Mouse (Mus musculus) gastrocnemius, postnatal 25 days (tissue): Measurements from ENCODE around the gene Cngb1. TPM values are rescaled to one million over a fixed set of nuclear protein-coding genes. Genes with fewer than 3 reads are reported as not detected.
A peak's percentile ranks its signal among the peaks of the same experiment; 100 is the strongest.

Experiments
- DNase-seq: peaks from one replicate; pipeline ENCODE4 v3.0.0; 2022
- long read RNA-seq, 2 experiments: library from polyadenylated mRNA; stranded (forward); transcript quantifications; one replicate each; pipeline ENCODE4 v2.0.0; 2021
- total RNA-seq, 2 experiments: library from RNA; stranded (reverse); gene quantifications; 1 replicate in 1 of 2; 2 replicates in 1 of 2; pipeline ENCODE4 v1.2.3; 2021

Cngb1 gene
- total RNA-seq = under 1 TPM; 0.48 to 0.49 TPM
- long read RNA-seq, experiment 1 = 0 reads
- long read RNA-seq, experiment 2 = 0 reads

DNA sequence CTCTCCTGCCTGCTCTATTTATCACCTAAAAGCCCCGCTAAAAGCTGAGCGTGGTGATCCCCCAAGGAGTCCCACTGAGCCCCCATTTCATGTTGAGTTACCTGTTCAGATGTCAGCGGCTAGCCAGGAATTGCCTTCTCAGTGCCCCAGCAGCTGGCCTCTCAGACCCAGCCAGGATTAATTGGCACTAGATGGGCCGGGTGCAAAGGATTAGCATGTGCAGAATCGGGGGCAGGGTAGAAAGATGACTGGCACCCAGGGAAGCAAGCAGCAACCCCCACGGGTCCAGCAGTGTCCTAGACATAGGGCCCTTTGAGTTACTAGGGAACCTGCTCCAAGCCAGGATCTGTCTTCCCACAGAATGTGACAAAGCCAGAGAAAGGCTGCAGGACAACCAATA lies at the start of gene Cngb1:
TSS of gene Cngb1 (minus strand) at position 155 of the 400 bp plus-strand sequence.
- no peak for DNase-seq

DNA sequence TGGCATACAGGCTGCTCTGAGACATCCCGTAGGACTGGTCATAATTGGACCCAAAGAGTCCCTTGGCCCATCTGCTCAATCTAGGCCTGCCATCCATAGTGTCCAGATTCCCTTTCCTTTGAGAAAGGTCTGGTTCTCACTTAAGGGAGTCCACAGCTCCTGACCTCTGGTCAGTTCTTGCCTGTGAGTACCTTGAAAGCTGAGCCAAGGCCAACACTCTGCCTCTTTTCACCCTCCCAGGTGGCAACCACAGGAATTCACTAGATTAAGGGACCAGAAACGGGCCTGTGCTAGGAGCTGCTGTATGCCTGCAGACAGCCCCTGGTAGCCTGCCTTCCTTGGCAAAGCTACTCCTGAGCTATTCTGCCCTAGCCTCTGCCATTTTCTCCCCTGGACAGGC lies 48.2 kb upstream of the Cngb1 start:
- no peak for DNase-seq

DNA sequence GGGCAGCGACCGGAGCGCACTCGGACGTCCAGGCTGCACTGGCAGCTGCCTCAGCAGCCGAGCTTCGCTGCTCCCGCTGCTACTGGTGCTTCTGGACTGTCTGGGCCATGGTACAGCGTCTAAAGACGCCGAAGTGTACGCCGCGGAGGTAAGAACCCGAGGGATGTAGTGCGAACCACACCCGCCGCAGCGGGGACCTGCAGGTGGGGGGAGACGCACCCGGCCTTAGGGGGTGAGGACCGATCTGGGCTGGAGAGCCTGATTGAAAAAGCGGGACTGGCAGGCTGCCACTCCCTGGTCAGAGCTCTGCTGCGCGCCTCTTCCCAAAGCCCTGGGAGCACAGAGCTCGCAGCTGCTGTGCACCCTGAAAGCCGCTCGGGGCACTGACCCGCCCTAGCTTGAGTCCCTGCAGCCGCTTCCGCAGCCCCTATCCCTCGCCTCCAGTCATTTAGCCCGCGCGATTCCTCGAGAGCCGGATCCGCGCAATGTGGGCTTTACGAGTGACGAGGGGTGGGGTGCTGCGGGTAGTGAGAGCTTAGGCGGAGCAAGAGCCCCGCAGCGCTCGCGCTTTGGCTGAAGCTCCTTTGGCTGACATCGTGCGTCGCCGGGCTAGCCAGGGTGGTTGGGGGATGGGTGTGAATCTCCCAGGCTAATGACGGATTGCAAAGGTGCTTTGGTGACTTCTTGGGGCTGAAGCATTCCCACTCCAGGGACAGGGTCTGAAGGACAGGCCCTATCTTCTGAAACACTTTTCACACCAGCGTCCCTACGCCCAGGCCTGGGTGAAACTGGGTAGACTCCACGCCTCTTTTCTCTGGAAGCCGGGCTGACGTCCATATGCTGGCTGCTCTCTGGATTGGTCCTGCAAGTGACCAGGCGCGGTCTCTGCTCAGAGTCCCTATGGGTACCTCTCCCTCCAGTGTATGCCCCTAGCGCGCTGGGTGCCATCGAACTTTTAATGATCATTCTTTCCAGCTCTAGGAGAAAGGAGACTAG lies 46.8 kb upstream of the Cngb1 start:
- DNase-seq = no peak

DNA sequence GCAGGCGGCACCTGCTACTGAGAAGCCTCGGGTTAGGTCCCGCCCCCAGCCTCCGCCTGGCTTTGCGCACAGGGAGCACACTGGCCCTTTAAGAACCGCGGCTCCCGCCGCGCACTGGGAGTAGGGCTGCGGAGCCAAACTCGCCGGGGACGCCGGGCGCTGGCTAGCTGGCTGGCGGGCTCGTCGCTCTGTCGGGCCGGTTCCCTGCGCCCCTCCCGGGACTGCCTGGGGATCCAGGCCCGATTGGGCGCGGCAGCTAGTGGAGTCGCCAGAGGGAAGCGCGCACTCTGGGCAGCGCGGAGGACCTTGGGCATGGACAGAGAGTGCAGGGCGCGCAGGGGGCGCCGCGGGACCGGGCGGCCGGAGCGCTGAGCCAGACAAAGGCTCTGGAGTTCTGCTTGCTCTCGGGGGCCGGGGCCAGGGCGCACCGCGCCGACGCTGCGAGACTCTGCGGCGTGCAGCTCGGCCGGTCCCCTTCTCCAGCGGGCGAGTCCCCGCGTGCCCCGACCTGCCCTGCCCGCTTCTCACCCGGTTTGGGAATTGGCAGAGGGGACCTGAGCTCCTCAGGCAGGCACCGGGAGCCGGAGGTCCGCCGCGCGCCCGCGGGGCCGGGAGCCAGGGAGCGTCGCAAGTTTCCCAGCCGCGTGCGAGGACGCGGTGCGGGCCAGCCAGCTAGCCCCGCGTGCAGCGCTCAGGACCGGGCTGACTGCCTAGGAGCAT lies 45.9 kb upstream of the Cngb1 start, which contains the start of gene Mmp15:
TSS of gene Mmp15 (plus strand) at position 118 of the 720 bp plus-strand sequence.
- peak; percentile 81 for DNase-seq

DNA sequence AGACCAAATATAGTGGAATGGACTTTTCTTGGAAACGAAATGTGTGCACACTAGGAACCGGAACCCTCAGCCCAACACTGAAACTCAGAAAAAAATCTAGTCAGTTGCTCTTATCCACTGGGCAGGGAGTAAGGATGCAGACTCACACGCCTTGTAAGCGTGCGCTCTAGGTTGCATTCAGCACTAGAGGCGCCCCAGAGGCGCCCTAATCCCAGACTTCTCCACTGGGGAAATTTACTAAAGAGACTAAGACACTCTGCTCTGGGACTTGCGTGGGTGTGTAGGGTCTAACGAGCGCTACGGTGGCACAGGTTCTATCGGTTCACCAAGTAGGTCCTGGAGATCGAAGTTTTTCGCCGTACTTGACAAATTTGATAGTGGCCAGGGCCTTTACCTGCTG lies 45.1 kb upstream of the Cngb1 start:
- DNase-seq = no peak

DNA sequence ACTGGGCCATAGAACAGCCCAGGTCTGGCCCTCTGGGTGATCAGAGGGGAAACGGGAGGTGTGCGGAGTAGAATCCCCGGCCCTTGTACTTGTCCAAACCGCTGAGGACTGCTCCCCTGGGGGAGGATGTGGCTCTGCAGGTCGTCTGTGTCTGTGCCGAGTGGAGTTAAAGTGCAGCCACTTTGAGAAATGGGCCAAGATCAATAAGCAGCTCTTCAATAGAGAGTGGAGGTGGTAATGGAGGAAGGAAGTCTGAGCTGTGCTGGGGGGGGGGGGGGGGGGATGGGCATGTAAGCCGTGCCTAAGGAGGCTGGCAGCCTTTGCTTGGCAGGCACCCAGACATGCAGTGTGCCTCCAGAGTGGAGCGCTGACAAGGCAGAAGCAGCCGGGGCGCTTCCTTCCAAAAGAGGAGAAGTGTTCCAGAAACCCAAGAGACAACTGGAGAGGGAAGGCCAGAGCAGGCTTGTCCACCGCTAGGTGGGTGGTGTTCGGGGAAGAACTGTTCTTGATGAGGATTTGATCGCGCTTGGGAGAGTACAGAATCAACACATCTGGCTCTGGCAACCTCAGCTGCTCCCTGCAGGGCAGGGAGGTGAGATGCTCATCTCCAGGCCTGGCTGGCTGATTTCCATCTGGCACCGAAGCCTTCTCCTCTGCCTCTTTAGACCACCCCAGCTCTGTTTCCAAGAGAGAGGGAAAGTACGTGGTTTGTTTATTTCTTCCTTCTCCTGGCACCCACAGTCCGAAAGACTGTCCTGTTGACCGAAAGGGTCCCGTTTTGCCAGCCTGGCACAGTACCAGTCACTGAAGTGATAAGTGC lies 42.6 kb upstream of the Cngb1 start:
- DNase-seq = peak; percentile 56

DNA sequence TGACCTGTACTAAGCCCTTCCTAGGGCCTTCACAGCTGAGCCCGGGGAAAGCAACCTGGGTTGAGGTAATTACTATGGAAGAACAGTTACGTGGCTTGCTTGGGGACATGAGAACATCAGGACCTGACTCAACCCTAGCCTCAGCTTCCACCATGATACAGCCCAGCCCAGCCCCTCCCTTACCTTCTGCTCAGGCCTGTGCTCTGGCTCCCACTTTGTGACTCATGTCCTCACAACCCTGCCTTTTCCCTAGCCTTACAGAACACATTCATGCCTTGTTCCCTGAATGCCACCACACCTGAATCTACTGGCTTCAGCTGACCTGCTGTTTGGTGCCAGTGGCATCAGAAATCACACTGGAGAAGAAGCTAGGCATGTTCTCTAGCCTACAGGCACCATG lies 42.0 kb upstream of the Cngb1 start:
- DNase-seq = no peak

DNA sequence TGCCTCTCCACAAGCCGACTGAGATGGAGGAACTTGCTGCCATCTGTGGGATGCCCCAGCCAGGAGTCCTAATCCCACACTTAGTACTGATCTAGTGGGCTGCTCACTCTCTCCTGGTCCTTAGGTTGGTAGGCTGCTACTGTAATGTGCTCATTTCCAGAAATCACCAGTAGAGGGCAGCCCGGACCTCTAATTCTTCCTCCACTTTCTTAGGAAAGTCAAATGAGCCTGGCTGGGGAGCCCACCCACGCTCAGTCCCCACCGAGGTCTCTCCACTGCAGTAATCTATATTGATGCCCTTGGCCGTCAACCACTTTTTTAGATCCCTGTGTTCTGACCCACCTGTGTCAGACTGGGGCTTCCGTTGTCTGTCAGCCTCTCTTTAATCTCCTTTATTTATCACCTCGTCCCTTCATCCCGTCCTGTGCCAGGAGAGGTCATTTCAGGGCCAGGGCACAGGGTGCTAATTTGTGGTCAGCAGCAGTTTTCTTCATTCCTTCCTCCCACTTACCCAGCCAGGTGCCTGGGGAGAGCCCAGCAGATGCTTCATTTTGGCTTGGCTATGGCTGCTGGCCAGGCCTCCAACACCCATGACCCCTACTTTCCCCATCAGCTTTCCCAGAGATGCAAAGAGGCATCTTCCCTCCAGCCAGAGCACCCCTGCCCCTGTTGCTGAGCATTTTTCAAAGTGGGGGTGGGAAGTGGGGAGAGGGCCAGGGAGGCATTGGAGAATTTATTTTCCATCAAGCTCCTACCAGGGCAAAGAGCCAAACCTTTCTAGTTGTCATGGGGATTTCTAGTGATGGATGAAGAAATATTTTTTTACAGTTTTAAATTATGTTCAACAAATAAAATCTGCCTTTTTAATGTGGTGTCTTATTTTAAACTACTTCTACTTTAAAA lies 40.5 kb upstream of the Cngb1 start:
- no peak for DNase-seq

DNA sequence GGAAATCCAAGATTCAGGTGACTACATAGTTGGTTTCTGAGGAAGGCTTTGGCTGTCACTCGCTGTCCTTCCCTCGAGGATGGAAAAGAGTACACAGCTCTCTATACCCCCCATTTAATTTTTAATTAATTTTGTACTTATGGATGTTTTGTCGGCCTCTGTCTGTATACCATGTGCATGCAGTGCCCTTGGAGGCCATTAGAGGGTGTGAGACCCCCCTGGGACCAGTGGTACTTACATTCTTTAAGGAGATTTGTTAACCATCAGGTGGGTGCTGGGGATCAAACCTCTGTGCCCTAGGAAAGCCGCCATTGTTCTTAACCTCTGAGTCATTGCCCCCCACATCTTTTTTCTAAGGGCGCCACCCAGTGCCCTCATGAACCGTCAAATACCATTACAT lies 38.3 kb upstream of the Cngb1 start:
- DNase-seq = no peak

DNA sequence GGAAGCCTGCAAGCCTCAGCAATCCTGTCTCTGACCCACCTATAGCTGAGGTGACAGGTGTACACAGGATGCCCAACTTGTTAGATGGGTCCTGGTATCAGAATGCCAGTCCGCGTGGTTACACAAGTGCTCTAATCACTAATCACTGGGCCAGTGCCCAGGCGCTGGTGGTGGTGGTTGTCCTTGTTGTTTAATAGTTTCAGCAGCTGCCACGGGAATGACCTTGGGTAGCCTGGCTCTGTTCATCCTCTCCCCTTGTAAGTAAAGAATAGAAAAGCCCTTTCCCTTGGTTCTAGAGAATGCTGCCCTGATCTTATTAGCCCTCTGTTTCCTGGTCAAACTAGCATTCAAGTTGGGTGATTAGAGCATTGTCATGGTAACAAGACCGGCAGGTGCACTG lies 35.3 kb upstream of the Cngb1 start:
- no peak for DNase-seq

DNA sequence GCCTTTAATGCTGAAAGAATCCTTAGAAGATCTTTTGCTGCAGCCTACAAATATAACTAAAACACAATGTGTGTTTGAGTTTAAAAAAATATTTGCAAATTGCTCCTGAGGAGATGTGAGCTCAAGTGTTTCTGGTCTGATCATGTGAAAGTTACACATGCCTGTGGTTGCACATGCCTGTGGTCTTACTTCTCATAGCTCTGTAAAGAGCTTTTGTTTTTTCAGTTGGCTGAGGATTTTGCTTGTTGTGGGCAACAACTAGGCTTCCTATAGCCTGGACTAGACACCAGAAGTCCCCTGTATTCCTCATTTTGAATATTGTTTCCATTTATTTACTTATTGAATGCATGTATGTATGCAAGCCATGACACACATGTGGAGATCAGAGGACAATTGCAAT lies 30.0 kb upstream of the Cngb1 start:
- DNase-seq = no peak

DNA sequence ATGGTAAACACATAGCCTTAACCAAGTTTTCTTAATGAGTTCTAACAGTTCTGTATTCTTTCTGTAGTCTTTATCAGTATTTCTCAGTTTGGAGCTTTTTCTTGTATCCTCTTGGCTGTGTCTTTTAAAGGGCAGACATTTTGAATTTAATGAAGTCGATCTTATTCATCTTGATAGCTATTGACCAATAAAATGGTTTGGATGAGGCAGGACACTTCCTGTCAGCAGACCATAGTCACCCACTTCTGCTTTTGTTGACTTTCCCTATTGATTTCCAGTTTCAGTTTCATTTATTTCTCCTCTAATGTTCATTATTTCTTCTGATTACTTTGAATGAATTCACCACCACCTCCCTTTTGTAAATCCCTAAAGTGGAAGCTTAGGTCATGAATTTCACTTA lies 29.3 kb upstream of the Cngb1 start:
- DNase-seq = no peak

DNA sequence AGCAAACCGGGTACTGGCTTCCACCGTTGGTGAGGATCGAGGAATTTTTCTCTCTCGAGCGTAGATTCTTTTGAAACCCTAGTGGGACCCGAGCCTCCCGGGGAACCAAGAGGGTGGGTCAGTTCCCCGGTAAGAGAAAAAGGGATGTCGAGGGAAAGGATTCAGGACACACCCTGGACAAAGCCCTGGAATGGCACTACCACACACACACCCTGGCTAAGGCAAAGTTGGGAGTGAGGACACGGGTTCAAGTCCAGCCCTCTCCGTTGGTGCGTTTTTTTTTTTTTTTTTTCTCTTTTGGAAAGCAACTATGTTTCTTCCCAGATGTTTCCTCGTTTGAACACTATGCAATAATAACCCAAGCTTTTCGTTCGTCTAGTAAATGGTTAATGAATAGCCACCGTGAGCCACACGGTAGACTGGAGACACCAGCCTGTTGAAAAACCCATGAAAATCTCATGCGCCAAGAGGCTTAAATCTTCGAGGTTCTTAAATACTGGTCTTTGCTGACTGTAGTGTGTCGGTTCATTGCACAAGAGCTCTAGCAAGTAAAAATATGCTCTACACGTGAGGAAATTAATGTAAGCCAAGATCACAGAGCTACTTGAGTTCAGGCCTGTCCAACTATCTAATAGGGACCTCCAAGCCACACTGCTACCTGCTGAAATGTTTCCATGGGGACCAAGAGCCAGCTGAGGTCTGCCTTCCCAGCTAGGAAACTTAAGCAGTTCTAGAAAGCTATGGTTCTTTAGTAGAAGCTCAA lies 26.2 kb upstream of the Cngb1 start:
- no peak for DNase-seq

DNA sequence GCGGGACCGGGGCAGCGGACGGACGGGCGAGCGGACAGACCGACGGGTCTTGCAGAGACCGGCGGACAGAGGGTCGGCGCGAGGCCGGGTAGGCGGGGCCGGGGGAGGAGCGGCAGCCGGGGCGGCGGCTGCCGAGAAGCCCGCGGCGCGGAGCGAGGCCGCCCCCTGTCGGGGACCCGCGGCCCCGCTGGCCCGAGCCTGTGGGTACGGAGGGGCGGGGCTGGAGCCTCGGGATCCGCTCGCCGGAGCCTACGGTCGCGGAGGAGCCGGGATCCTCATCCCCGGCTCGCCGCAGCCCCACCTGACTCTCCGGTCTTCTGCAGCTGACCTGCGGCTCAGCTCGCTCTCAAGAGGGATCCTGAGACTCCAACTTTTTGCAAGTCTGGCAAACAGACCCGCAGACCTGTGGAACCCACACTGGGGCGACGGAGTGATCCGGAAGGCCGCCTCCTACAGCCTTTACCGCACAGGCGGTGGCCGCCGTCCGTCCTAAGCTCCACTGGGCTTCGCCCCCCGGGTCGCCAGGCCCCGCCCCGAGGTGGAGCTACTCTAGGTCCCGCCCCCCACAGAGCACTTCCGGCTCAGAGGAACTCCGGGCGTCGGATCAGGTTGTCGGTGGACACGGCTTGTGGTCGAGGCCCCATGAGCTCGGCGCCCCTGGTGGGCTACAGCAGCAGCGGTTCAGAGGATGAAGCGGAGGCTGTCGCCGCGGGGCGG lies 25.5 kb upstream of the Cngb1 start, which contains the start of the genes Zfp319 and Usb1:
TSS of gene Zfp319 (minus strand) at position 231 of the 717 bp plus-strand sequence.
TSS of gene Usb1 (plus strand) at position 565 of the 717 bp plus-strand sequence.
- peak; percentile 93 for DNase-seq

DNA sequence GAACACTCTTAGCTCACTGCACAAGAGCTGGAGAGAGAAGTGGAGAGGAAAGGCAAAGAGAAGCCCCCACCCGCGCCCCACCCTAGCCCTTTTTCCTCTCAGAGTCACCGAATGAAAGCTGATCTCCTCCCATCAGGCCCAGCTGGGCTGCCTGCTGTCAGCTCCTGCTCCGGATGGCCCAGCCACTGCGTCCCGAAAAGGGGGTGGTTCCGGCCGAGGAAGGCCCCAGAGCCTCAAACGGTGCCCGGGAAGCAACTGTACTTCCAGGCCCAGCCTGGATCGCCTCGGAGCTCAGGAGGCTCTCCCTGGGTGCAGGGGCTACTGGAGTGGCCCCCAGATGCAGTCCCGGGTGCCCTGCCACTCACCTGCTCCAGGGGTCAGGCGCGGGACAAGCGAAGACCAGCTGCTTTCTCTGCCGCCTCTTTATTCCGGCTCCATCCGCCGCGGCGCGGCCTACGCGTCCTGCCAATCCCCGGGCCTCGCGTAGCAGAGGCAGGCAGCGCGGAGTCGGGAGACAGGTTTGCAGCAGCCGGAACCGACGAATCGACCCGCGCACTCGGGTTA lies 24.9 kb upstream of the Cngb1 start:
- no peak for DNase-seq

DNA sequence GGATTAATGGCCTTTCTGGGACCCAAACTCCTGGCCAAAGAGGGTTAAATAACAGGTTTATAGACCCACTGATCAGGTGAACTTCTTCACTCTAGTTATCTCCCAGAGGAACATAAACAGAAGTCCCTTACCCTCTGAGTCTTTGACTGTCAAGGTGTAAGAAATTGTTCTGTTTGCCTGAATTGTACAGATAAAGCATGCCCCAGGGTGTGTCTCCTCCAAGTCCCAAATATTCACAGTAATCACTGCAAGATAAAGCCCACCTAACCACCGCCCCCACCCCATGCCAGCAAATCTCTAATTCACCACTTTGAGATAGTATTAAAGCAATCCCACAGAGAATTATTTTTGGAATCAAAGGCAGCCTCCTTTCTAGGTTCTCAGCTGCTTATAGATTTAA lies 24.0 kb upstream of the Cngb1 start:
- DNase-seq = no peak

DNA sequence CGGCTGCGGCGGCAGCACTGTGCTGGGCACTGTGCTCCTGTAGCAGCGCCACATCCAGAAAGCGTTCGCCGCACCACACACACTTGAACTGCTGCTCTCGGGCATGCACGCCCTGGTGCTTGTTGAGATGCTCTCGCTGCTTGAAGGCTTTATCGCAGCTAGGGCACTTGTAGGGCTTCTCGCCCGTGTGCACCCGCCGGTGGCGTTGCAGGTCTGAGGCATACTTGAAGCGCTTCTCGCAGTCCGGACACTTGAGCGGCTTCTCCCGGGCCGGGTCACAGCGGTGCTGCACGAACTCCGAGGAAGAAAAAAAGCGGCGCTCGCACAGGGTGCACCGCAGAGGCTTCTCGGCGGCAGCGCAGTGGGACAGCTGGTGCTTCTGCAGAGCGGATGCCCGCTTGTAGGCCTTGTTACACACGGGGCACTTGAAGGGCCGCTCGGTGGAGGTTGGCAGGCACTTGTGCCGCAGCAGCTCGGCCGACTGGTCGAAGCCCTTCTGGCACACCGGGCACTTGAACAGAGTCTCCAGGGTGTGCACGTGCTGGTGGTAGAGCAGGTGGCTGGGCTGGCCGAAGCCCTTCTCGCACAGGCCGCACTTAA lies 21.6 kb upstream of the Cngb1 start:
- DNase-seq = no peak

DNA sequence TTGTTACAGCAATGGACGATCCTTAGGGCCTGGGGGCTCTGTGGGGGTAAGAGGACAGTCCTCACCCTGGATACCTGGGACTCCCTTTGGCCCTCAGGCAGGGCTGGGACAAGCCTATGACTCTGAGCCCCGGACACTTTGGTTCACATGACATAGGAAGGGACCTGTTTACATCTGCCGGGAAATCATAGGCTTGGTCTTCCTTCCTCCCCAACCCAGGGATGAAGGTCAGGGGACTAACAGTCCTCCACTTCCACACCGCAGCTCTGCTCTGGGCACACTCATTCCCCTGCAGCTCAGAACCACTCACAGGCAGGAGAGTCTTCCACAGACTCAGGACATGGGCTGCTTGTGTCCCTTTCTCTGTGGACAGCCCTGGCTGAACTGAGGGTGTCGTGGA lies 20.4 kb upstream of the Cngb1 start:
- no peak for DNase-seq

DNA sequence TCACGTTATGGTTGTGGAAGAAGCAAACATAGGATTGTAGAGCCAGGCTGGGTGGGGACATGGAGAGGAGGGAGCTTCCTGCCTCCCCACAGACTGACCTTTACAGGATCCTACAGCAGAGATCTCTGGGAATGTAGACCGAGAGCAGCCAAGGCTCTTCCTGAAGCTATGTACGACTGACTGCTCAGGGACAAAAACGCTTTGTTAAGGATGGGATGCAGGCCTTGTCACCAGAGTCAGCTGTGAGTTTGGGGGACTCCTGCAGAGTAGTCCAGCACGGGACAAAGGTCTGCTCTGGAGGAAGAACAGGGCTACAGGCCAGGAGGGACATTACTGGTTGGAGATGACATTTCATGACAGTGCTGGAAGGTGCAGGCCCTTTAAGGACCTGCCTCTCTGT lies 18.3 kb upstream of the Cngb1 start:
- no peak for DNase-seq
